Mouse (Mus musculus): Measurements from ENCODE around the gene Ecm1. TPM values are rescaled to one million over a fixed set of nuclear protein-coding genes. Genes with fewer than 3 reads are reported as not detected.

Ecm1 gene
- polyA plus RNA-seq, 2 experiments from 2014 or later: 203 to 284 TPM

DNA sequence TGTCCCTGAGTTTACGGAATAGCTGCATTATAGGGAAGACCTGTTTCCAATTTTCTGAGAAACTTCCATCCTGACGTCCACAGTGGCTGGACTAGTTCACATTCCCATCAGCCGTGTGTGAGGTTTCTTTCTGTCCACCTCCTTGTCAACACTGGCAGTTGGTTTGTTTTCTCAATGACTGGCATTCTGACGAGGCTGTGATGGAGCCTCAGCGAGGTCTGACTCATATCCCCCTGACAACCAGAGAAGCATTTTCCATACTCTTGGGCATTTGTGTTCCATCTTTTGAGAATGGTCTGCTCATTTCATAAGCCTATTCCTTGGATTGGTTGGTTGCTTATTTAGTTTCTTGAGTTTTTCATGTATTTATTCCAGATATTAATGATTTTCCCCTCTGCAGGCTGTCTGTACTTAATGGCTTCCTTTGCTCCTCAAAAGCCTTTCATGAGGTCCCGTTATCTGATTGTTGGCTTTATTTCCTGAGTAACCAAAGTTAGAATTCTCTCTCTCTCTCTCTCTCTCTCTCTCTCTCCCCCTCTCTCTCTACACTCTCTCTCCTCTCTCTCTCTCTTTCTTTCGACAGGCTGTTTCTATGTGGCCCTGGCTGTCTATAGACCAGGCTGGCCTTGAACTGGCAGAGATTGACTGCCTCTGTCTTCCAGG lies 12.5 kb downstream of the Ecm1 start:
- no peak for ATAC-seq

DNA sequence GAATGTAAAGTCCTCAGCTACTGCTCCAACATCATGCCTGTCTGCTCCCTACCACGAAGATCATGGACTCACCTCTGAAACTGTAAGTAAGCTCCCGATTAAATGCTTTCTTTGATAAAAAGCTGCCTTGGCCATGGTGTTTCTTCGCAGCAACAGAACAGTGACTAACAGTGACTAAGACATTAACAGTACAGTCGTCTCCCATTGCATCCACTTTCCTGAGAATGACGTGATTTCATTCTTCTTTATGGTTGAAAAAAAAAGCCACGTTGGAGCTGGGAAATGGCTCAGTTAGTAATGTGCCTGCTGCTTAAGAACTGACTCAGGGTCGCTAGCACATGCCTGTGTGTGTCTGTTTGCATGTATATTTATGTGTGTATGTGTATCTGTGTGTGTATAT lies 13.5 kb downstream of the Ecm1 start:
- no peak for ATAC-seq

DNA sequence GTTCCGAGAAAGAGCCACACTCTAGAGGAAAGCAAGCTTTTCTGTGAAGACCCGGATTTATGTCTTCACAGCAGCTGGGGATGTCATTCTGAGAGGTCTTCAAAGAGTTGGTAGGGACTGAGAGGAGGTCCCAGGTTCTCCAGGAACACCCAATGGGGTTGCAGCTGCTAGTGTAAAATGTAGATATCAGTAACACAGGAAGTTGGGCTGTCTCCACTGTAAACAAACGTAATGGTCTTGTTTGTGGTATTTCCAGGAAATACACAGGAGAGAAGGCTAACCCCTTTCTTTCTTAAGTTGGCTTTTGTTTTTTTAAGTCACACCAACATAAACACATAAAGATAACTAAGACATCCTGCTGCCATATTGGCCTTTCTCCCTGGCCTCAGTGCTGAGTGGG lies 17.0 kb downstream of the Ecm1 start:
- peak; percentile 86 for ATAC-seq

DNA sequence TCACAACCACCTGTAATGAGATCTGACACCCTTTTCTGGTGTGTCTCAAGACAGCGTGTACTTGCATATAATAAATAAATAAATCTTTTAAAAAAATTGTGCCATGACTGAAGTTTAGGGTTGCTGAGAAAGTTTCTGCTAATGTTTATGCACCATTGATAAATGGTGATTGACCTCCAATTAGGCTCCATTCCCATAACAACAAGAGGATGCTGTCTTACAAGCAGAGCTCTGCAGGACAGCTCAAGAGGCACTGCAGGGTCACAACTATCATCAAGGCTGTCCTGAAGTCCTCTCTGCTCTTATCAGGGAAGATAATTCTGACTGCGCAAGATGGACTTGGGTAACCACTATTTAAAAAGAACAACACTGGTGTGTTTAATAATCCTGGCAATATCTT lies 21.2 kb downstream of the Ecm1 start:
- ATAC-seq: no peak

DNA sequence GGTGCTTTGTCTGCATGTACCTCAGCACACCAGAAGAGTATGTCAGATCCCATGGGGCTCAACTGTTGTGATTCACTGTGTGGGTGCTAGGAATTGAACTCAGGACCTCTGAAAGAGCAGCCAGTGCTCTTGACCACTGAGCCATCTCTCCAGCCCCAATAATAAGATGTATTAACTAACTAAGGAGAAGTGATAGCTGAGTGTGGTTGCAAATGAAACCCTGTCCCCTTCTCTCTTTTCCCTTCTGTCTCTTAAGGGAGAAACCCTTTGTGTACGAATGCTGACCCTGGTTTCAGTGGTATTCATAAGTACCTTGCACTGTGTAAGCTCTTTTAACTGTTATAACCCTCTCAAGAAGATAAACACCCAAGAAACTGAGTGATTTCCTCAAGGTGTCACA lies 23.3 kb downstream of the Ecm1 start:
- ATAC-seq: no peak

DNA sequence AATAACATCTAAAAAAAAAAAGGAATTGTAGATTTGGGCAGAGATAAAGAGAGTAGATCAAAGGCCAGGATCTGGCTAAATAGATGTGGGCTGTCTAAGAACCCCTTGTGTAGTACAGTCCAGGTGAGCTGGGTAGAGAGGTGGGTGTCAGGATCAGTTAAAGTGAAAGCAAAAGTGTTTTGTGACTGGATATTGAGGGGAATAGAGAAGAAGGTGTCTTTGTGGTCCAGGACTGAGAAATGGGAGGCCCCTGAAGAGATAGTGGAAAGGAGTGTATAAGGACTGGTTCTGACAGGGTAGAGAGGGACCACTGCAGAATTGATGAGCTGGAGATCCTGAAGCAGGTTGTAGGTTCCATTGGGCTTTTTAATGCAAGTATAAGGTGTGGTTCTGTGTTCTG lies 29.4 kb downstream of the Ecm1 start:
- ATAC-seq: peak; percentile 55

DNA sequence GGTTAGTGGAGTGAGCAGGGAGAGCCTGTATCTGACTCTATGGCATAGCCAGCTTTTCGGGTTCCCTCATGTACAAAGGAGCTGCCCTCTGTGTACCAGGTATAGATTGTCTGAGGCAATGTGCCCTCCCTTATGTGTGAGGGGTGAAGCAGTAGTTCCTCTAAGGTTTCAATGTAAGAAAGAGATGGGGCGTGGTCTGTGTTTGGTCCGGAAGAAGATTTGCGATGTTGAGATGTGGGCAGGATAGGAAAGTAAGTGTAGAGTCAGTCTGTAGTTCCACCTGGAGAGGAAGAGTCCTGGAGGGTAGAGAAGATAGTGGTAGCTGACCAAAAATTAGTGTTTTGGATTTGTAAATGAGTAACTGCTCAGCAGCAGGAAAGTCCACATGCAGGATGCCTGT lies 30.3 kb downstream of the Ecm1 start:
- peak; percentile 65 for ATAC-seq

DNA sequence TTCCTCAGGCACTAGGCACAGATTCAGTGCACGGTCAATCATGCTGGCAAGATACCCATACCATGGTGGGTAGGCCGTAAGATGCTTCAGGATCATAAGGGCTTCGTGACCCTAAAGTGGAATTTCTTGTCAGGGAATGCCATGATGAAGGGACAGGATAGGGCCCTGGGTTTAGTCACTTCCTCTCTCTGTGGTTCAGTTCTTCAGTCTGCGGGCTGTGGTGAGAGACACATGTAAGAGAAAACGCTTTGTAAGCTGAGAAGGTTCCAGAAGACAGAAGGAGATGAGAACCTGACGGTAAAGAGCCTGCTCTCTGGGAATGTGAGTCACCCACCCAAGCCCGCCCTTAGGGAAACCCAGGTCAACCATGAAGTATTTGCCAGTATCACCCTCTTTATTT lies 31.9 kb downstream of the Ecm1 start:
- peak; percentile 83 for ATAC-seq

DNA sequence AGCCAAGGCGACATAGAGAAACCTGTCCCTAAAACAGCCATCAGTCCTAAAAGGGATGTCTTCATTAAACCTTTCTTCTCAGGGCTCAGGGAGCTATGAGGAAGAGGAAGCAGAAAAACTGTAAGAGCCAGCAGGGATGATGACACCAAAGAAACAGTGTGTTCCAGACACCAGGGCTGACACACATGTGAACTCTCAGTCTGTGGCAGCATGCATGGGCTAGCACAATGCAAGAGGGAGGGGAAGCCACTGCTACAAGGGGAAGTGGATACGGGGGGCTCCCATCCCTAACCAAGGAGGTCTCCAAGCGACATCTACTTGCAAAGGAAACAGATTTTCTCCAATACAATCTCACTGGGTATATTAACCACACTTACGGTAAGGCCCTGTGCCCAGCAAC lies 33.1 kb downstream of the Ecm1 start:
- no peak for ATAC-seq

DNA sequence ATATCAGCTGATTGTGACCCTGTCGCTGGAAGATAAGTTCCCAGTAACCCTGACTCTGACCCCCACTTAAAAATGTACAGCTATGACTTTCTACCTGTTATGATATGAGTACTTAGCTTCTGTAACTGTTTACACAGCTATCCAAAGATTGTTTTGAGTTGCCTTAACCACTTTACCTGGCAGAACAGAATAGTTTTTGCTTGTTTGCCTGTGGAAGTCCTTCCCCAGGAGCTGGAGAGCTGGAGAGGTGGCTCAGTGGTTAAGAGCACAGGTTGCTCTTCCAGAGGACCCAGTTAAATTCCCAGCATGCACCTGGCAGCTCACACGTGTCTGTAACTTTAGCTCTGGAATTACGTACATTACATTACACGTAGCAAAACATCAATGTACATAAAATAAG lies 34.8 kb downstream of the Ecm1 start:
- no peak for ATAC-seq

DNA sequence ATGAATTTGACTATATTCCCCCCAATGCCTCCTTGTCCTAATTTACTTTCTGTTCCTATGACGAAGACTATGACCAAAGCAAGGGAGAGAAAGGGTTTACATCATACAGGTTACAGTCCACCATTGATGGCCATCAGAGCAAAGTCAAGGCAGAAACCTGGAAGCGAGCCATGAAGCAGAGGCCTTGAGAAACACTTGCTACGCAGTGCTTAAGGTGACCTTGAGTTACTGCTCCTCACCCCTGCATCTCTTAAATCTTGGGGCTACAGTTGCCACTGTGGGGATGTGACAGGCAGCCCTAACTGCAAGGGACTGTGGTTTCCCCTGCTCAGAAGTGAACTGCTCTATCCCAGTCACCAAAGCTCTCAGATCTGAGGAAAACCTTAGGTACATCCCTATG lies 36.1 kb downstream of the Ecm1 start:
- ATAC-seq: no peak

DNA sequence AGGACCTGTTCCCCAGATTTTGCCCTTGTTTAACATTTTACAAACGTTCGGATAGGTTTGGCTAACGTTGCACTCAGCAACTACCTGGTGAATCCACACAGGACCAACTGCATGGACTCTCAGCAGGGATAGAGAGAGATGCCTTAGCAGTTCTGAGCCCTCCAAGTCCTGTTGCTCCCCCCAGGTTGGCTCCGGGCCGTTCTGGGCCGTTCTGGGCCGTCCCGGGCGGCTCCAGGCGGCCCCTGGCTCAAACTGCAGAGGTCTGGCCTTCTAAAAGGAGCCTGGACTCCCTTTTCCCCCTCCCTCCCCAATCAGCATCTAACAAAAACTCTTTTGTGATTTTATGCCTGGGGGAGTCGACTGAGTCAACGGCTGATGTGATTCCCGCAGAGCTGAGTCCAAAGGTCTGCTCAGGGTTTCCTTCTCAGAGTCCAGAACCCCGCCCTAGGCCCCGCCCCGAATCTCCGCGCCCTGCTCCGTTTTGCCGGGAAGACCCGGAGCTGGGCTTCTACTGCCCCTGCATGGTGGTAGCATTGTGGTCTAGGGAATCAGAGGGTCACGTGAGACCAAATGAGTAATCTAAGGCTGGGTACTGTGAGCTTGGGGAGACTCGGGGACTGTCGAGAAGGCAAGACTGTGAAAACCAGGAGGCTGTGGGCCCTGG lies 37.4 kb downstream of the Ecm1 start:
- ATAC-seq: no peak

DNA sequence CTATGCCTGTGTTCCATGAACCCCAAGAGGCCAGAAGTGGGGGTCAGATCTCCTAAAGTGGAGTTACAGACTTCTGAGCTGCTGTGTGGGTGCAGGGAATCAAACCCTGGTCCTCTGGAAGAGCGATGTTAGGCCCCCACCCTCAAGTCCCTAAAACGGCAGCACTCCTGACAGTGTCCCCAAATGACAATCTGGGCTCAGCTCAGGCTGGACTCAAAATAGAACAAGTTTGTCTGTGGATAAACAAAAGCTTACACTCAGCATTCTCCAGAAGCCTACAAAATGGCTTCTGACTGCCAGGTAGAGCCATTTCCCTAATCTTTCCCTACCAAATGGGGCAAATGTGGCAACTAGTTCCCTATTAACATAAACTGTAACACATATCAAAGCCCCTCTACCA lies 38.3 kb downstream of the Ecm1 start:
- ATAC-seq: no peak

DNA sequence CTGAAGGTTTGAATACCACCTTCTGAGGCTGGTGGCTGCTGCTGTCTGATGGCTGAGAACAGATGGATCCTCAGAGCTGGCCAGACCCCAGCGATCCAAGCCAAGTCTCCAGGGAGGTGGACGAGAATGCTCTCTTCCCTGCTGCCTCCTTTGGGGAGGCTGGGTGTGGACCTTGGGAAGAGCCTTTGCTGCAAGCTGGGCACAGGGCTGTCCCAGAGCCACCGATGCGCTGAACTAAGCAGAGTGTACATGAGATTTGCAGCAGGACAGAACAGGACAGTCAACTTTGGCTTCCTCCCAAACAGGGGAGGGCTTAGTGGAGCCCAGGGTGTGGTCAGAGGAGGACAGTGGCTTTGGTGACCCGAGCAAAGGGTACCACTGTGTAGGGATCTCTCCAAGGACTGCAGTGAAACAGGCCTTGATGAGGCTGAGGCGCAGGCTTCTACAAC lies 39.1 kb downstream of the Ecm1 start:
- ATAC-seq: no peak

DNA sequence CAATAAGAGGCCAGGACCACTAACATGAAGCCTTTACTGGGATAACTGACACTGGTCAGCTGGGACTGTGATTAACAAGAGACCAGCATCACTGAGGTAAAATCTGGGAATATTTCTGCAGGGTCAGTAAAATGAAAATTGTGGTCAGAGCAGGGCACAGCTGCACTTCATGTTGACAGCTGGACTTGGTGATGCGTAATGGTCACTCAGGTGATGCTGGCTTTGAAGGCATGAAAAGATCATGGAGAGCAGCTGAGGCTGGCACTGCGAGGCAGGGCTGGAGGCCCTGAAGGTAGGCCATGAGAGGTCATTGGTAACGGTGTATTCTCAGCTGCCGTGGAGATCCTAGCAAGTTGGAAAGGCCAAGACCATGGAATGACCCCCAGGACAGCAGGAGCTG lies 41.1 kb downstream of the Ecm1 start:
- no peak for ATAC-seq

DNA sequence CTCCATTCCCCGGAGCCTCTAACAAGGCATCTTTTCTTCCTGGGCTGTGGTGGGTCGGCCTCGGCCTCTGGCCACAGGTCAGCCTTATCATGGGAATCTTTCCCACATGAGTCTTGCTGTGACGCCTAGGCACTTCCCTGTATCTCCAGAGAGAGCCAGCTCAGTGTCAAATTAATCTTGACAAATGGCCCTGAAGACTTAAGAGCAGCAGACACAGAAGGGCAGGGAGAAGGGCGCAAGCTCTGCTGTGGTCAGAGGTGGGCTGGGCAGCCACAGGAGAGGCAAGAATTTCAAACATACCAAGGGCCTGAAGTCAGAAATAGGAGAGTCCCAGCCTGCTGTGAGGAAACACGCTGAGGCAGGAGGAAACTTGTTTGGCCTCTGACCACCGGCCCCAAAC lies 43.0 kb downstream of the Ecm1 start:
- no peak for ATAC-seq

DNA sequence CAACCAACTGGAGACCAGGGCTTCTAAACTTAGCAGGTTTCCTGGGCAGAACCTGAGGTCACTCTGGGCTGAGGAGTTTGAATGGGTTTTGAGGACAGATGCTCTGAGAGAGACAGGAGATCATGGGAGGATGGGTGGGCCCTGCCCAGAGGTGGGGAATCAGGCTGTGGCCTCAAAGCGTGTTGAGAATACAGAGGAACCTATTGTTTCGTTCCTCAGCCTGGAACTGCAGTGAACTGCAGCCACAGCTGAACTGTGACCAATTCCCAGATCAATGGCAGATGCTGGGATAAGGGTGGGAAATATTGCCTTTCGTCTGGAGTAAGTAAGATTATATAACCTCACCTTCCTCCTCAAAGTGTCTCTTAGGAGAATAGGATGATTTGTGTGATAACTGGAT lies 43.6 kb downstream of the Ecm1 start:
- ATAC-seq: no peak

DNA sequence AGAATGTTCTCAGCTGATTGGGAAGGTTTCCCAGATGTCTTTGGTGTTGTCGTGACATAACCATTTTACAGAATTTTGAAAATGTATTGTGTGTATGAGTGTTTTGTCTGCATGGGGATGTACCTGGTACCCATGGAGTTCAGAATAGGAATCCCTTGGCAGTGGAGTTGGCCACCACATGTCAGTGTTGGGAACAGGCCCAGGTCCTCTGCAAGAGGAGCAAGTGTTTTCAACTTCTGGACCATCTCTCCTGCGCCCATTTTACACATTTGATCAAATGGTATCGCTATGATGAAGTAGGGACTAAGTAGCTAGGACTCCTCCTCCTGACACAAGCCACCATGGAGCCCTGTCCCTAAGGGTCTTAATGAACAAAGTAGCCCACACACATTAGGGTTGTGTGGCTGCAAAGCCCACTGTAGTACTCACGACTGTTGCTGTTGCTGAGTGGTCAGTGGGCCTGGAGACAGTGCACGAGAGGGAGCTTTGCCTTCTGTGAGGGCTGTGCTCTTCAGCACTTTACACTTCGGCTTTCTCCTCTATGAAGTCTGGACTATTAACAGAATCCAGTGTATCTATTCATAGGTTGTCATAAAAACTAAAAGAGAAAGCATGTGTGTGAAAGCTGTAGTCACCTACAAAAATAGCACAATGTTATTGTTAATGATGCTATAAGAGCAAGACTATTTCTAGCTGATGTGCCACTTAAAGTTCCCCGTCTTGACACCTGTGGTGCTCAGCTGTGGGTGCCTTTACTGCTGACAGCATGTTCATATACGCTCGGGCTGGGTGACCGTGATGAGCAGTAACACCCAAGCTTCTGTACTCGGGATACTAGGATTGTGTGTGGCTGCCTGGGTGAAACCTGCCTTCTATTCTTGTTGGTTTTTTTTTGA lies 44.3 kb downstream of the Ecm1 start:
- ATAC-seq: no peak

DNA sequence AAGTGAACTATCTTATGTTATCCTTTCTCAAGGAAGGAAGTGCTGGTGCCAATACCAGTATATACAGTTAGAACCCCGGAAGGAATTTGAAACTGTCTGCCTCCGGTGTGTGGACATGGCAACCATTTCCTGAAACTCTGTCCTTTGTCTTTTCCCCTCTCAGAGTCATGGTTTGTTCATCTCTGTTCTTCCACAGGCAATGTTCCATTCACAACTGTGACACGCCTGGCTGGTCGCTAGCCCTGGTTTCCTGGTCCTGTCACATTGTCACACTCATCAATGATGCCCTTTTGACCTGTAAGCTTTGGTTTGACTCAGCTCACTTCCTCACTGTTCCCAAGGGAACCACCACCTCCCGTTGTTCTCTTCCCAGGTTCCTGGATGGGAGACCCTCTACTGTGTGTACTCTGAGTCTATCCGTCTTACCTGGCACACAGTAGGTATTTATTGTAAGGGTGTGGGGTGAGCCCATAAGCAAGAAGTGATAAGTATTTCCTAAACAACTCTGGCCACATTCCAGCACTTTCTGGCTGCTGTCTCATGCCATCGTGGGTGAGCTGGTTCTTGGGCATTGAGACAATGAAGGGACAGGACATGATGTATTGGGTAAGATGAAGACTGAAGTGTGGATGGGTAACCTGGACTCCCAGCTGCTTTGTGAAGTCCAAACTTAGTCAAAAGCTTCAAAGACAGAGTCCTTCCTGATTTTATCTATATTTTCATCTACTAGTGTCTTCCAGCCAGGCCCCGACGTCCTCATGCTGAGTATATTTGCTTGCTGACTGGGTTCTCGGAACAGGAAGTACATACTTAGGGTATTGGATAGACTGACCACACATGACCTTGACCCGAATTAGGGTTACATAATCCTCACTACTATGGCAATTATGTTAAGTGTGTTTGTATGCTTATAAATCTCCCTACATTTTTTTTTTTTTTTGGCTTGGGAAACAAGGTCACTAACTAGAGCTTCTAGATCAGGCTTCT lies 45.3 kb downstream of the Ecm1 start:
- peak; percentile 43 for ATAC-seq

DNA sequence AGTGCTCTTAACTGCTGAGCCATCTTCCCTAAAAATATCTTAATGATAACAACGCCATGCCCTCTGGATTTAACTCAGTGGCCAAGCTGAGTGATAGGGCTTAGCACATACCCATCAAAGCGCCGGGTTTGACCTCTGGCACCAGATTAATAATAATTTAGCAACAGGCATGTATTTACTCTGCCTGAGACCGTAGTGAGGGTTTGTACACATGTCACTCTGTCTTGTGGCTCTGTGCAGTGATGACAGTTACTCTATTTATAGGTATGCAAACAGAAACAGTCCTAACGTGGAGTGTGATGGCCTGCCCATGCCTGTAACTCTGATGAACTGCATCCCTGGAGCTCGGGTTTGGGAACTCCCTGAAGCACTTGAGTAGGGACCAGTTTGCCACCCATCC lies 46.7 kb downstream of the Ecm1 start:
- no peak for ATAC-seq

DNA sequence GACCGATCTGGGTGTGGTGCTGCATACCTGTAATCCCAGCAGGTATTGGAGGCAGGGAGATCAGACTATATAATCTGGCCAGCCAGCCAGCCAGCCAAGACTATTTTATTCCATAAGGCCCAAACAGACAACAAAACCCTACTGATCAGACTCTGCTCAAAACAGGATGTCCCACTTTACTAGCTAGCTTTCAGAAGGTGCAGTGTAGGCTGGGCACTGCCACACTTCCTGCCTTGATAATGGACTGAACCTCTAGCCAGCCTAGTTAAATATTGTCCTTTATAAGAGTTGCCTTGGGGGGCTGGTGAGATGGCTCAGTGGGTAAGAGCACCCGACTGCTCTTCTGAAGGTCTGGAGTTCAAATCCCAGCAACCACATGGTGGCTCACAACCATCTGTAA lies 48.8 kb downstream of the Ecm1 start:
- peak; percentile 65 for ATAC-seq

DNA sequence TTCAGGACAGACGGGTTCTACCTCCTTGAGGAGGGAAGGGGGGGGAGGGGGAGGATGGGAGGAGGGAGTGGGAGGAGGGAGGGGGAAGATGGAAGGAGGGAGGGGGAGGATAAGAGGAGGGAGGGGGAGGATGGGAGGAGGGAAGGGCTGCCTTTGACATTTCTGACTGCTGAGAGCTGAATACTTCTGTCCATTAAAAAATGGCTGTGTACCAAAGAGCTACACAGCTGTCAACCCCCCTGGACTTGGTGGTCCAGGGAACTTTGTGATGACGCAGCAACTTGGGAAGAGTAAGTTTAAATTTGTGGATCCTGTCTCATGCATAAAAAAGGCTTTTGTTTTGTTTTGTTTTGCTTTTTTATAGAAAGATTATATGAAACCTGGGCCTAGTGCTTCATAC lies 49.4 kb downstream of the Ecm1 start:
- ATAC-seq: no peak

Measured in CD4-positive, CD25-positive, alpha-beta regulatory T cell, adult 4 months (primary cell).